ENCODE assay signal across 9 mouse cellular contexts in genomic region chr16:49905601-49906001, GRCm38 (mm10).
DNase-seq lines count a peak whose midpoint lies in the region; ATAC-seq and TF ChIP-seq lines count a peak whose summit lies in the region.
"Had no signal": no experiment of that assay in that cellular context is flagged by ENCODE, and none has a peak within 500 bp of the region (broad histone marks: within the 10 kb centered on the region; RNA-seq: fewer than 3 reads in every experiment).

No protein-coding gene starts in this region.

- H3K4me1 ChIP-seq in kidney, postnatal 0 days (replicated peaks; ENCODE audit: insufficient read depth, low read length), result 0 out of 2 replicates have a peak, but pooled peaks cover 9% of the 10 kb centered on the region
- H3K4me1 ChIP-seq in embryonic facial prominence, embryonic 12.5 days, result peaks cover 23% of the 10 kb centered on the region
- 0 out of 2 replicates have a peak, but pooled peaks cover 7% of the 10 kb centered on the region for H3K4me1 ChIP-seq in intestine, embryonic 15.5 days (replicated peaks)

- TF ChIP-seq CTCF in kidney, postnatal 0 days (IDR thresholded peaks at IDR 0.05; ENCODE audit: low read depth), result no peak

- no peak overlapping the region for H3K4me2 ChIP-seq in kidney, postnatal 0 days (ENCODE audit: low read length)
- H3K4me2 ChIP-seq in embryonic facial prominence, embryonic 12.5 days (replicated peaks), result peak overlapping the region; percentile 18; the same call in 1 of the 2 replicates
- H3K4me2 ChIP-seq in intestine, embryonic 15.5 days (replicated peaks), result no peak overlapping the region

- no peaks in the 10 kb centered on the region for H3K27me3 ChIP-seq in kidney, postnatal 0 days (ENCODE audit: insufficient read depth, low read length)
- no peaks in the 10 kb centered on the region for H3K27me3 ChIP-seq in embryonic facial prominence, embryonic 12.5 days
- H3K27me3 ChIP-seq in intestine, embryonic 15.5 days (replicated peaks), result no peaks in the 10 kb centered on the region

- no peak for ATAC-seq in kidney, postnatal 0 days (replicated peaks; ENCODE audit: low FRiP score, low read depth)
- ATAC-seq in embryonic facial prominence, embryonic 12.5 days (ENCODE audit: insufficient number of reproducible peaks, insufficient read depth, low FRiP score, low TSS enrichment), result peak; percentile 84; the same call in 1 of the 2 replicates
- peak; percentile 57; the same call in 1 of the 2 replicates for ATAC-seq in intestine, embryonic 15.5 days

- peak overlapping the region; percentile 54; the same call in 1 of the 2 replicates for H3K27ac ChIP-seq in kidney, postnatal 0 days
- H3K27ac ChIP-seq in embryonic facial prominence, embryonic 12.5 days, result peak overlapping the region; percentile 86
- H3K27ac ChIP-seq in intestine, embryonic 15.5 days, result peak overlapping the region; percentile 51

- no peak overlapping the region for H3K9ac ChIP-seq in kidney, postnatal 0 days (ENCODE audit: low read depth, low read length)
- H3K9ac ChIP-seq in embryonic facial prominence, embryonic 12.5 days, result no peak overlapping the region; the same call in 1 of the 2 replicates
- no peak overlapping the region for H3K9ac ChIP-seq in intestine, embryonic 15.5 days

- intact Hi-C loops in left cerebral cortex, postnatal 4 days (cut with DNase I), result no loop called here

- DNase-seq in kidney, postnatal 0 days (ENCODE audit: low spot score), result peak; percentile 32
- no peak for DNase-seq in kidney, postnatal 10 days
- peak; percentile 68 for DNase-seq in lung, postnatal 36 days
- DNase-seq in ovary, postnatal 36 days (ENCODE audit: low spot score), result no peak
- DNase-seq in cerebellum, adult 9-10 months, result no peak
- DNase-seq in left cerebral cortex, postnatal 4 days, result no peak
- DNase-seq: cerebellum, postnatal 10 days had no signal

- H3K4me3 ChIP-seq in kidney, postnatal 0 days (replicated peaks; ENCODE audit: low read depth, low read length), result no peak overlapping the region
- H3K4me3 ChIP-seq in embryonic facial prominence, embryonic 12.5 days, result no peak overlapping the region
- H3K4me3 ChIP-seq in intestine, embryonic 15.5 days (replicated peaks), result no peak overlapping the region

- H3K9me3 ChIP-seq in kidney, postnatal 0 days (replicated peaks; ENCODE audit: low read length), result no peaks in the 10 kb centered on the region
- H3K9me3 ChIP-seq in embryonic facial prominence, embryonic 12.5 days, result no peaks in the 10 kb centered on the region
- H3K9me3 ChIP-seq in intestine, embryonic 15.5 days, result no peaks in the 10 kb centered on the region

- WGBS in kidney, postnatal 0 days, result 67% methylated on average over 8 of the region's 8 CpGs
- 23% methylated on average over 8 of the region's 8 CpGs for WGBS in embryonic facial prominence, embryonic 12.5 days
- WGBS in intestine, embryonic 15.5 days, result 54% methylated on average over 8 of the region's 8 CpGs

- H3K36me3 ChIP-seq in kidney, postnatal 0 days (ENCODE audit: insufficient read depth, low read length), result 0 out of 2 replicates have a peak, but pooled peaks cover 4% of the 10 kb centered on the region
- no peaks in the 10 kb centered on the region for H3K36me3 ChIP-seq in embryonic facial prominence, embryonic 12.5 days
- no peaks in the 10 kb centered on the region for H3K36me3 ChIP-seq in intestine, embryonic 15.5 days

Comparison
In these comparisons a context has a peak if more than half of its experiments do, and no peak if none do; other contexts are left out.
1. DNase-seq: peak in kidney, postnatal 0 days (single experiment) and lung, postnatal 36 days (single experiment); none in kidney, postnatal 10 days (single experiment), ovary, postnatal 36 days (single experiment), cerebellum, adult 9-10 months (single experiment) and left cerebral cortex, postnatal 4 days (single experiment).
2. Peak in every context shown above with its lines, with median percentiles within 50 percentile points of each other: H3K27ac ChIP-seq.